Mouse (Mus musculus): ENCODE data around the gene Ager. TPM values are rescaled to one million over a fixed set of nuclear protein-coding genes. Genes with fewer than 3 reads are reported as not detected.

Ager gene
- total and polyA plus RNA-seq, 2 experiments from 2014 or later = 1.8 to 2.5 TPM

DNA sequence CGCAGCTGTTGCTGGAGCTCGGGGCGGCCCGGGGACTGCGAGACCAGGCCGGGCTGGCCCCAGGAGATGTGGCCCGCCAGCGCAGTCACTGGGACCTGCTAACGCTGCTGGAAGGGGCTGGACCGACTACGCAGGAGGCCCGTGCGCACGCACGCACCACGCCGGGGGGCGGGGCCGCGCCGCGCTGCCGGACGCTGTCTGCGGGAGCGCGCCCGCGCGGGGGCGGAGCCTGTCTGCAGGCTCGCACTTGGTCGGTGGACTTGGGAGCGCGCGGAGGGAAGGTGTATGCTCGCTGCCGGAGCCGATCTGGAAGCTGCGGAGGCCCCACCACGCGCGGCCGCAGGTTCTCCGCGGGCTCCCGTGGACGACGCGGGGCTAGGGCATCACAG lies 10.2 kb upstream of the Ager start:
- Histone ChIP-seq H3K27ac (peak overlapping the region; percentile 91), H3K4me2 (ENCODE audit: low read depth, low read length) (peak overlapping the region; percentile 86), H3K9ac (replicated peaks; ENCODE audit: low read length) (peak overlapping the region; percentile 68), H3K36me3 (ENCODE audit: insufficient read depth, low read length) (no peaks in the 10 kb centered on the region), H3K27me3 (ENCODE audit: insufficient read depth, low read length) (no peaks in the 10 kb centered on the region), H3K9me3 (ENCODE audit: low read length) (no peaks in the 10 kb centered on the region), H3K4me3 (ENCODE audit: low read length) (peak overlapping the region; percentile 52), H3K4me1 (ENCODE audit: insufficient read depth, low read length) (peaks cover 13% of the 10 kb centered on the region)
- under 1% methylated on average over 49 of the region's 50 CpGs for WGBS
- DNase-seq (ENCODE audit: low spot score) = peak; percentile 99
- peak; percentile 88 for ATAC-seq
- no peak for TF ChIP-seq CTCF (IDR thresholded peaks at IDR 0.05; ENCODE audit: low read depth)

DNA sequence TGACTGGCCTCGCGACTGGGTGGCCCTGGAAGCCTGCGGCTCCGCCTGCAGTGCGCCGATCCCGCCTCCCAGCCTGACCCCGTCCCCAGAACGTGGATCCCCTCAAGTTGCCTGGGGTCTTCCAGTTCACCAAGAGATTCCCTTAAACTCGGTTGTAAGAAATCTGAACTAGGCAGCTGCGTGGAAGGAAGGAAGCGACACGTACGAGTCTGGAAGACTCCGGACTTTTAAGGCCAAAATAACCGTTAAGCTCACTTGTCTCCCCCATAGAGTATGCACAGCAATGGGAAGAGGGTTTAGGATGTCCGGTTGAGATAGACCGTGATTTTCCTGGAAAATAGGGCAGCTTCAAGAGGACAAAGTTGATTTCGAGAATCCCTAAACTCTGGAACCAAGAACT lies 9.8 kb upstream of the Ager start:
- Histone ChIP-seq H3K36me3 (ENCODE audit: insufficient read depth, low read length) (no peaks in the 10 kb centered on the region), H3K27ac (peak overlapping the region; percentile 91), H3K9ac (replicated peaks; ENCODE audit: low read length) (peak overlapping the region; percentile 68), H3K4me2 (ENCODE audit: low read depth, low read length) (peak overlapping the region; percentile 86), H3K27me3 (ENCODE audit: insufficient read depth, low read length) (no peaks in the 10 kb centered on the region), H3K4me1 (ENCODE audit: insufficient read depth, low read length) (peaks cover 14% of the 10 kb centered on the region), H3K4me3 (ENCODE audit: low read length) (peak overlapping the region; percentile 52), H3K9me3 (ENCODE audit: low read length) (no peaks in the 10 kb centered on the region)
- DNase-seq (ENCODE audit: low spot score) = no peak
- ATAC-seq = no peak
- no peak for TF ChIP-seq CTCF (IDR thresholded peaks at IDR 0.05; ENCODE audit: low read depth)
- 4% methylated on average over 19 of the region's 19 CpGs for WGBS

DNA sequence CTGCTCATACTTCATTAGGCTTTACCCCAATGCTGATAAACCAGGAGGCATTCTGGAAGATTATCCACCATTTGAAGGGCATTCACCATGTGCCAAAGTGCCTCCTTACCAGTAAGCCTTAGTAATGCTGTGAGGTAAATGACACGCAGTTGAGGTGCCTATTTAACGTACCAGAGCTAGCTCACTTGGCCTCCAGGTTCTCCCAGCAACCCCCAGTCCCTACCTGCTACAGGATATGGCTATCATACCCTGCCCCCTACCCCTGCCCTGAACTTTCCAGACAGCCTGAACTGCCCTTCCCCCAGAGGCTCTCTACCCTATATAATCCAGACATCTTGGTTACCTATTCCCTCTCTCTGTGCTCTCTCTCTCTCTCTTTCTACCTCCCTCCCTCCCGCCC lies 8.9 kb upstream of the Ager start:
- no peak overlapping the region for H3K27ac ChIP-seq
- no peaks in the 10 kb centered on the region for H3K36me3 ChIP-seq (ENCODE audit: insufficient read depth, low read length)
- H3K4me1 ChIP-seq (ENCODE audit: insufficient read depth, low read length) = peaks cover 19% of the 10 kb centered on the region
- H3K9me3 ChIP-seq (ENCODE audit: low read length) = no peaks in the 10 kb centered on the region
- no peak for TF ChIP-seq CTCF (IDR thresholded peaks at IDR 0.05; ENCODE audit: low read depth)
- no peak overlapping the region for H3K9ac ChIP-seq (replicated peaks; ENCODE audit: low read length)
- H3K27me3 ChIP-seq (ENCODE audit: insufficient read depth, low read length) = no peaks in the 10 kb centered on the region
- no peak overlapping the region for H3K4me2 ChIP-seq (ENCODE audit: low read depth, low read length)
- no peak overlapping the region for H3K4me3 ChIP-seq (ENCODE audit: low read length)
- ATAC-seq (no peak), DNase-seq (ENCODE audit: low spot score) (no peak)
- 66% methylated on average over 3 of the region's 3 CpGs for WGBS

DNA sequence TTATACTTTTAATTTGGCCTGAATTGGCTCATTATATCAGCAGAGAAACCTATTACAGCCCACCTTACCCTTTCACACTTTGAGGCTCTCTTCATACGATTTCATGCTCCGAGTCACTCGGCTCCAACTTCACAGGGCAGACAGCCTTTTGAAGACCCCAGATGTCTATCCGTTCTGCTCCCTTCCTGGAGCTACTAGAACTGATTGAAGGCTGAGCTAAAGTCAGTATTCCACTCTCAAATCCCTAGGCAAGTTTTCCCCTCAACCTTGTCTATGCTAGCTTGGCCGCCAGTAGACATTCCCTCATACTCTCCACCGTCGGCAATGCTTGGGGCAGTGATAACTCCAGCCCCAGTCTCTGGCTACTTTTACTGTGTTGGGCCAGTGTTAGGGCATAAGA lies 8.5 kb upstream of the Ager start:
- Histone ChIP-seq H3K9ac (replicated peaks; ENCODE audit: low read length) (no peak overlapping the region), H3K4me1 (ENCODE audit: insufficient read depth, low read length) (peaks cover 24% of the 10 kb centered on the region), H3K9me3 (ENCODE audit: low read length) (no peaks in the 10 kb centered on the region), H3K4me3 (ENCODE audit: low read length) (no peak overlapping the region), H3K4me2 (ENCODE audit: low read depth, low read length) (peak overlapping the region; percentile 5; the same call in 1 of the 2 replicates), H3K27me3 (ENCODE audit: insufficient read depth, low read length) (no peaks in the 10 kb centered on the region), H3K27ac (no peak overlapping the region), H3K36me3 (ENCODE audit: insufficient read depth, low read length) (no peaks in the 10 kb centered on the region)
- no peak for TF ChIP-seq CTCF (IDR thresholded peaks at IDR 0.05; ENCODE audit: low read depth)
- 55% methylated on average over 7 of the region's 7 CpGs for WGBS
- no peak for ATAC-seq
- no peak for DNase-seq (ENCODE audit: low spot score)

DNA sequence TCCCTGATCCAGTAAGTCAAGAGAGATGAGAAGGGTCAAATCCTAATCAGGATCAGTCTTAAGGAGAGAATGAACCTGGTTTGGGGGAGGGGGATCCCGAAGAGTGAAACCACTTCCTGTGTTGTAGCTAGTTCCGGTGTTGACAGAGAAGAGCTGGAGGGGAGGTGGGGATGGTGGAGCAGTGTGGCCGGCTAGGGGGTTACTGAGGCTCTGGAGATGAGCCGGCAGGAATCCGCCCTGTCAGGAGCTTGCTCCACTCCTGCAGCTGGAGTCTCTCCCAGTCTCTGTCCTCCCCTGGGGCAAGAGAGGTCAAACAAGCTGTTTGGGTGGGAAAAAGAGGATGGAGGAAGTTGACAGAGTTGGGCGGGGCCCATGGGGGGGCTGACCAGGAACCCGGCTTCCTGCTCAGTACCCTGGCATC lies 8.0 kb upstream of the Ager start, which contains the start of gene Gpsm3:
TSS of gene Gpsm3 (plus strand) at position 126 of the 421 bp plus-strand sequence.
- no peak within 1 kb of the TSS for H3K4me3 ChIP-seq (ENCODE audit: low read length)
- no peaks in the 10 kb centered on the region for H3K27me3 ChIP-seq (ENCODE audit: insufficient read depth, low read length)
- H3K27ac ChIP-seq = peak within 1 kb of the TSS; percentile 96; the same call in 1 of the 2 replicates
- no peak for TF ChIP-seq CTCF (IDR thresholded peaks at IDR 0.05; ENCODE audit: low read depth)
- H3K9me3 ChIP-seq (ENCODE audit: low read length) = no peaks in the 10 kb centered on the region
- DNase-seq (ENCODE audit: low spot score) = no peak
- 27% methylated on average over 7 of the region's 7 CpGs for WGBS
- H3K4me1 ChIP-seq (ENCODE audit: insufficient read depth, low read length) = peaks cover 25% of the 10 kb centered on the region
- peak within 1 kb of the TSS; percentile 11; the same call in 1 of the 2 replicates for H3K4me2 ChIP-seq (ENCODE audit: low read depth, low read length)
- no peak within 1 kb of the TSS for H3K9ac ChIP-seq (replicated peaks; ENCODE audit: low read length)
- H3K36me3 ChIP-seq (ENCODE audit: insufficient read depth, low read length) = 0 out of 2 replicates have a peak, but pooled peaks cover 2% of the 10 kb centered on the region
- no peak for ATAC-seq

DNA sequence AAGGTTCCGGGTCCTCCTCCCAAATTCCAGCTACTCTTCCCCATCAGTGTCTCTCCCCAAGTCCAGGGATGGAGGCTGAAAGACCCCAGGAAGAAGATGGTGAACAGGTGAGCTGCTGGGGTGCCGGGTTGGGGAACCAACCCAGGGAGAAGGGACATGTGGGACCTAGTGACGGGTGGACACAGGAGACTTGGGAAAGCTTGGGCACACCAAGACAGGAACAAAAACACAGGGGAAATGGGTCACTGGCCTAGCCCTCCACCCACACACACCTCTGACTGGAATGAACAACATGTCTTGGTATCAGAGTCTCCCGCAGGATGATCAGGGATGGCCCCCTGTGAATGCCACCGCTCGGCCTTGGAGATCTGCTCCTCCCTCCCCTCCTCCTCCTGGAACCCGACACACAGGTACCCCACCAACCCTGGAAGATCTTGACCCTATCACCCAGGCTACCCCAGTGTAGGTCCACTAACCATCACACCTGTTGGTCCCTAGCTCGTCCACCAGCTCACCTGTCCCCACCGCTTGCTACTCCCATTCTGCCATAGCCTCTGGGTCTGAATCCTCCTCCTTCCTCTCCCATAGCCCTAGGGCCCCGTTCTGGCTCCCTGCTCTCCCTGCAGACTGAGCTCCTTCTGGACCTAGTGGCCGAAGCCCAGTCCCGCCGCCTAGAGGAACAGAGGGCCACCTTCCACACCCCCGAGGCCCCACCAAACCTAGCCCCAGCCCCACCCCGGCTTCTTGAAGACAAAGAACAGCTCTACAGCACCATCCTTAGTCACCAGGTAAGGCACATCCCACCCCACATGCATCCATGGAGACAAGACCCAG lies 7.3 kb upstream of the Ager start:
- H3K27me3 ChIP-seq (ENCODE audit: insufficient read depth, low read length) = no peaks in the 10 kb centered on the region
- no peak overlapping the region for H3K9ac ChIP-seq (replicated peaks; ENCODE audit: low read length)
- 0 out of 2 replicates have a peak overlapping the region, but pooled peaks have one; percentile 11 for H3K4me2 ChIP-seq (ENCODE audit: low read depth, low read length)
- no peak for ATAC-seq
- peak overlapping the region; percentile 96; the same call in 1 of the 2 replicates for H3K27ac ChIP-seq
- no peak for DNase-seq (ENCODE audit: low spot score)
- TF ChIP-seq CTCF (IDR thresholded peaks at IDR 0.05; ENCODE audit: low read depth) = no peak
- WGBS = 66% methylated on average over 13 of the region's 15 CpGs
- H3K4me1 ChIP-seq (ENCODE audit: insufficient read depth, low read length) = peaks cover 25% of the 10 kb centered on the region
- peaks cover 9% of the 10 kb centered on the region; the same call in 1 of the 2 replicates for H3K36me3 ChIP-seq (ENCODE audit: insufficient read depth, low read length)
- no peaks in the 10 kb centered on the region for H3K9me3 ChIP-seq (ENCODE audit: low read length)
- H3K4me3 ChIP-seq (ENCODE audit: low read length) = no peak overlapping the region
